Mouse (Mus musculus): ENCODE measurements around the gene Serp2. TPM values are rescaled to one million over a fixed set of nuclear protein-coding genes. Genes with fewer than 3 reads are reported as not detected.

Serp2 gene
- total and polyA plus RNA-seq, 2 experiments from 2014 or later = 199 to 271 TPM

DNA sequence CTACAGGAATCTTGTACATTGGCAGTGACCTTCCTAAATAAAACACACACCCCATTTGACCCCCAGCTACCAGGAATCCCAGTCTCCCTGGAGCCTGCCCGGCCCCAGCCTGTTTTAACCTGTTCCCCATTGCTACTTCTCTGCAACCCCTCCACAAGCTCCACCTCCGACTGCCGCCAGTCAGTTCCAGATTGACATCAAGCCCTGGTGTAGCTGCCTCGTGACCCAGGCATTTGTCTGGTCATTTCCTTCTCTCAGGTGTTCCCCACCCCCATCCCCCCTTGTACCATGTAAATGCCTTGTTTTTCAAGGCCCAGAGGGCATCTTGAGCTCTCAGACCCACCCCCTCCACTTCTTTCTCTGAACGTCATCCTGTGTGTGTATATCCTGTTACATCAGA is 61.7 kb downstream of the Serp2 start:
- no peak overlapping the region for H3K27ac ChIP-seq (ENCODE audit: low read depth, low read length)
- no peak for TF ChIP-seq CTCF (IDR thresholded peaks at IDR 0.05)
- ATAC-seq (ENCODE audit: low FRiP score) = no peak
- H3K4me1 ChIP-seq (ENCODE audit: insufficient read depth, low read length) = peaks cover 1% of the 10 kb centered on the region; the same call in 1 of the 2 replicates
- H3K4me3 ChIP-seq (ENCODE audit: low read depth, low read length) = no peak overlapping the region
- no peak for DNase-seq (ENCODE audit: low spot score)
- H3K9me3 ChIP-seq (ENCODE audit: low read length) = no peaks in the 10 kb centered on the region
- 0 out of 2 replicates have a peak overlapping the region, but pooled peaks have one; percentile 19 for H3K9ac ChIP-seq (replicated peaks; ENCODE audit: low read length, poor library complexity, severe bottlenecking)
- WGBS = 64% methylated on average over 5 of the region's 5 CpGs
- no peaks in the 10 kb centered on the region for H3K27me3 ChIP-seq (ENCODE audit: insufficient read depth, low read length)
- H3K4me2 ChIP-seq (ENCODE audit: low read depth, low read length, poor library complexity, severe bottlenecking) = no peak overlapping the region
- no peaks in the 10 kb centered on the region for H3K36me3 ChIP-seq (ENCODE audit: insufficient read depth, low read length)

DNA sequence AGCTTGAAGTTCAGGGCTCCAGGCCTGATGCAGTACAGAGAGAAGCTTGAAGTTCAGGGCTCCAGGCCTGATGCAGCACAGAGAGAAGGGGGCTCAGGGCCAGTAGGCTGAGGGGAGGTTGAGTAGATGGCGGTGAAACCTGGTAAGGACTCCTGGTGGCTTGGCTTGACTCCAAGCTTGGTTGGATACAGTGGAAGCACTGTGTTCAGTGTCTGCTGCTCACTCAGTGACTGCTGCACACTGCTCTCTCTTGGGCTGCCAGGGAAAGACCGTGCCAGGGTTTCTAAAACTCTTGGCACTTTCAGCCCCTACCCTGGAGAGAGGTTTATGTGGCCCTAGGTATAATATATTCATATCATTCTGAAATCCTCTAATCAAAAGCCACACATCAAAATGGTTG is 67.6 kb downstream of the Serp2 start:
- H3K36me3 ChIP-seq (ENCODE audit: insufficient read depth, low read length) = no peaks in the 10 kb centered on the region
- ATAC-seq (ENCODE audit: low FRiP score) (peak; percentile 34; the same call in 1 of the 2 replicates), DNase-seq (ENCODE audit: low spot score) (peak; percentile 86)
- H3K9me3 ChIP-seq (ENCODE audit: low read length) = no peaks in the 10 kb centered on the region
- no peaks in the 10 kb centered on the region; the same call in 1 of the 2 replicates for H3K4me1 ChIP-seq (ENCODE audit: insufficient read depth, low read length)
- TF ChIP-seq CTCF (IDR thresholded peaks at IDR 0.05) = no peak
- no peak overlapping the region for H3K4me3 ChIP-seq (ENCODE audit: low read depth, low read length)
- WGBS = 56% methylated on average over 2 of the region's 2 CpGs
- 0 out of 2 replicates have a peak overlapping the region, but pooled peaks have one; percentile 38 for H3K27ac ChIP-seq (ENCODE audit: low read depth, low read length)
- no peak overlapping the region for H3K4me2 ChIP-seq (ENCODE audit: low read depth, low read length, poor library complexity, severe bottlenecking)
- H3K9ac ChIP-seq (replicated peaks; ENCODE audit: low read length, poor library complexity, severe bottlenecking) = no peak overlapping the region
- no peaks in the 10 kb centered on the region for H3K27me3 ChIP-seq (ENCODE audit: insufficient read depth, low read length)

DNA sequence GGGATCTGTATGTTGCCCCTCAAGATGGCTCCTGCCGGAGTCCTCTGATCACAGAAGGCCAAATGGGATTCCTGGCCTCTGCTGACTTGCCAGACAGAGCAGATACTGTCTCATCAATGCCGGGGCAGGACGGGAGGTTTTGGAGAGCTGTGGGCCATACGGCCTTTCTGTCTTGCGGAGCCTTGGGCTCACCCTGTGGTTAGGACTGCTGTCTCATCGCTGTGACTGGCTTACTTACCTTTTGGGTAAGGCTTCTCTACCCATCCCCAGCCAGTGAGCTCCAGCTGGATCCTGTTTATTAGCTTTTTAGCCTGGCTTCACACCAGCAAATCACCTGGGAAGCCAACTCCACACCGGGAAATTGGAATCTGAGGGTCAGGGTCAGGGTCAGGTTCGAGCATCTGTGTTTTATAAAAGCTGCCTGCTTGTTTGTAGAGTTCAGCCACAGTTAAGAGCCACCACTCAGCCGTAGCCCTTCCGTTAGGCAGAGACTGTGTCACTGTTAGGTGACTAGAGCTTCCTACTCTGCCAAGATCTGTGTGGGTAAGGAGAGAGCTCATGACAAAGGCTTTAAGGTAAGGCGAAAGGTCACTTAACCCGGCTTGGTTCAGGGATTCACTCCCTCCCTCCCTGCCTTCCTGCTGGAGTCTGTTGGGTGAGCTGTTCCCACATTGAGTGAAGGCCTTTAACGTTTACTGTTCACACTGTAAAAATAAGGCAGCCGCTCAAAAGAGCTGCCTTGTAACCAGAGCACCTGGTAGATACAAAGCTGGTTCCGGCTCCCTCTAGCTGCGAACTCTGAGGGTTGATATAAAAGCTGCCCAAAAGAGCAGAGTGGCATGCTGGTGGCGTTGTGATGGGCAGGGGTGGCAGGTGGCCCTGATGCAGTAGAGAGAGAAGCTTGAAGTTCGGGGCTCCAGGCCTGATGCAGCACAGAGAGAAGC is 68.3 kb downstream of the Serp2 start:
- ATAC-seq (ENCODE audit: low FRiP score) (no peak), DNase-seq (ENCODE audit: low spot score) (peak; percentile 55)
- H3K4me2 ChIP-seq (ENCODE audit: low read depth, low read length, poor library complexity, severe bottlenecking) = no peak overlapping the region
- H3K36me3 ChIP-seq (ENCODE audit: insufficient read depth, low read length) = no peaks in the 10 kb centered on the region
- no peaks in the 10 kb centered on the region for H3K9me3 ChIP-seq (ENCODE audit: low read length)
- H3K27me3 ChIP-seq (ENCODE audit: insufficient read depth, low read length) = no peaks in the 10 kb centered on the region
- peak; percentile 64 for TF ChIP-seq CTCF (IDR thresholded peaks at IDR 0.05)
- H3K9ac ChIP-seq (replicated peaks; ENCODE audit: low read length, poor library complexity, severe bottlenecking) = no peak overlapping the region
- peak overlapping the region; percentile 43 for H3K27ac ChIP-seq (ENCODE audit: low read depth, low read length)
- no peak overlapping the region for H3K4me3 ChIP-seq (ENCODE audit: low read depth, low read length)
- 76% methylated on average over 18 of the region's 18 CpGs for WGBS
- H3K4me1 ChIP-seq (ENCODE audit: insufficient read depth, low read length) = no peaks in the 10 kb centered on the region; the same call in 1 of the 2 replicates

DNA sequence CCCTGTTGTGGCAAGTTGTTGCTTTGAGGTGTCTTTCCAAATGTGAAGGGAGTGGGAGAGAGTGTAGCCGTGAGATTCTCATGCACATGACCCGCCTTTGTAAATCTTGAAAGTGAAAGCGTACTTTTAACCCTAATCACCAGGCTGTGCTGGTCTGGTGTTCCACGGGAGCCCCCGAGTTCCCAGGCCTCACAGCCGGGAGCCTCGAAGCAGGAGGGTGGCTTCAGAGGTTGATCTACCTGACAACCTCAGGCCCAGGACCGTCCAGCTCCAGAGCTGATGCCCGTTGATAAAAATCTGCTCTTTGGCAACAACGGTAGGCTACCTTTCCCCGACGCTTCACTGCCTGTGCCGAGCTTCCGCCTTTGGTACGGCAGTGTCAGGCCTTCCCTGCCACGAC is 69.1 kb downstream of the Serp2 start:
- Histone ChIP-seq H3K4me3 (ENCODE audit: low read depth, low read length) (no peak overlapping the region), H3K9ac (replicated peaks; ENCODE audit: low read length, poor library complexity, severe bottlenecking) (no peak overlapping the region), H3K4me1 (ENCODE audit: insufficient read depth, low read length) (no peaks in the 10 kb centered on the region; the same call in 1 of the 2 replicates), H3K4me2 (ENCODE audit: low read depth, low read length, poor library complexity, severe bottlenecking) (no peak overlapping the region), H3K36me3 (ENCODE audit: insufficient read depth, low read length) (no peaks in the 10 kb centered on the region), H3K27me3 (ENCODE audit: insufficient read depth, low read length) (no peaks in the 10 kb centered on the region), H3K27ac (ENCODE audit: low read depth, low read length) (no peak overlapping the region), H3K9me3 (ENCODE audit: low read length) (no peaks in the 10 kb centered on the region)
- DNase-seq (ENCODE audit: low spot score) (no peak), ATAC-seq (ENCODE audit: low FRiP score) (no peak)
- WGBS = 89% methylated on average over 16 of the region's 16 CpGs
- no peak for TF ChIP-seq CTCF (IDR thresholded peaks at IDR 0.05)

DNA sequence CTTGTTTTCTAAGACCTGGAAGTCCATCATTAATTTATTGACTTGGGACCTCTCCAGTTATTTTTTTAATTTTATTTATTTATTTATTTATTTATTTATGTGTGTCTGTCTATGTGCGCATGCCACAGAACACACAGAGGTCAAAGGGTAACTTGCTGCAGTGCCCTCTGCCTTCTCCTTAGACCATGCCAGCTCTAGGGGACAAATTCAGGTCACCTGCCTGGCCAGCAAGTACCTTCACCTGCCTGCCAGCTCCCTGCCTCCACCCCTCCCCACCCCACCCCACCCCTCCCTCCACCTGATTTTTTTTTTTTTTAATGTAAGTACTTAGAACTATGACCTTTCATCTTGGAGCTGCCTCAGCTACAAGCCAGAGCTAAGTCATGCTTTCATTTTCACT is 73.0 kb downstream of the Serp2 start:
- Histone ChIP-seq H3K27me3 (ENCODE audit: insufficient read depth, low read length) (no peaks in the 10 kb centered on the region), H3K9me3 (ENCODE audit: low read length) (no peaks in the 10 kb centered on the region), H3K4me3 (ENCODE audit: low read depth, low read length) (no peak overlapping the region), H3K9ac (replicated peaks; ENCODE audit: low read length, poor library complexity, severe bottlenecking) (no peak overlapping the region), H3K4me1 (ENCODE audit: insufficient read depth, low read length) (no peaks in the 10 kb centered on the region; the same call in 1 of the 2 replicates), H3K4me2 (ENCODE audit: low read depth, low read length, poor library complexity, severe bottlenecking) (no peak overlapping the region), H3K27ac (ENCODE audit: low read depth, low read length) (no peak overlapping the region), H3K36me3 (ENCODE audit: insufficient read depth, low read length) (no peaks in the 10 kb centered on the region)
- TF ChIP-seq CTCF (IDR thresholded peaks at IDR 0.05) = no peak
- ATAC-seq (ENCODE audit: low FRiP score) = no peak
- DNase-seq (ENCODE audit: low spot score) = no peak
- WGBS = 100% methylated on average over 1 of the region's 1 CpGs

Other genes starting within 250 kb of the Serp2 start
- 574 and 673 TPM in 2 replicates for gene Tsc22d1, start 141.9 kb downstream of the Serp2 start, total RNA-seq (2014; rRNA removed)
- gene Tsc22d1, start 141.9 kb downstream of the Serp2 start, polyA plus RNA-seq (2015; fragmentation: Nextera tagmentation; extraction: Ambion mirVana) = 603 and 649 TPM in 2 replicates

All from midbrain, postnatal 0 days (tissue).